Mouse (Mus musculus) forebrain, embryonic 14.5 days (tissue): ENCODE data around the gene Asf1a. TPM values are rescaled to one million over a fixed set of nuclear protein-coding genes. Genes with fewer than 3 reads are reported as not detected.

Experiments
- polyA plus RNA-seq: library from polyadenylated mRNA; unstranded; fragments of >200 nt; fragmentation: Nextera tagmentation; extraction: Ambion mirVana; gene quantifications from 2 replicates; pipeline ENCODE4 v1.2.1, GENCODE M21; 2014

Asf1a gene
- polyA plus RNA-seq, 1 experiment from 2014 or later, result 119 TPM

Other genes with a start within 250 kb of the Asf1a start
- 10.3 and 12.2 TPM in 2 replicates for gene Cep85l, start 216.8 kb upstream of the Asf1a start, polyA plus RNA-seq
- gene Mcm9, start 33.7 kb downstream of the Asf1a start, polyA plus RNA-seq, result 9.1 and 11.6 TPM in 2 replicates
- 6.7 and 6.9 TPM in 2 replicates for gene Fam184a, start 154.4 kb downstream of the Asf1a start, polyA plus RNA-seq